Mouse (Mus musculus) right cerebral cortex, postnatal 4 days (tissue): Measurements from ENCODE around the gene Armc12.

Experiments used
- DNase-seq: peaks from one replicate; pipeline ENCODE4 v3.0.0-alpha.2; 2022

Gene Armc12

GRCm38 (mm10) chr17:28513844-28514243 lies 16.8 kb upstream of the Armc12 start:
- no peak for DNase-seq

- DNase-seq = no peak
Measured at GRCm38 (mm10) chr17:28514555-28514954, 16.1 kb upstream of the Armc12 start.

- DNase-seq = no peak
Measured at GRCm38 (mm10) chr17:28515431-28516341, 14.9 kb upstream of the Armc12 start.

GRCm38 (mm10) chr17:28516881-28517280 lies 13.7 kb upstream of the Armc12 start:
- no peak for DNase-seq

GRCm38 (mm10) chr17:28517441-28517955 lies 13.1 kb upstream of the Armc12 start, which contains the start of gene Fkbp5:
Fkbp5 (minus strand) TSS chr17:28517527.
- DNase-seq = peak; percentile 45

GRCm38 (mm10) chr17:28517956-28518614 lies 12.5 kb upstream of the Armc12 start:
- peak; percentile 79 for DNase-seq

GRCm38 (mm10) chr17:28518615-28519071 lies 12.0 kb upstream of the Armc12 start:
- no peak for DNase-seq

- no peak for DNase-seq
Measured at GRCm38 (mm10) chr17:28519827-28520226, 10.8 kb upstream of the Armc12 start.

- no peak for DNase-seq
Measured at GRCm38 (mm10) chr17:28520561-28520960, 10.0 kb upstream of the Armc12 start.

- no peak for DNase-seq
Measured at GRCm38 (mm10) chr17:28521071-28521726, 9.4 kb upstream of the Armc12 start.

- no peak for DNase-seq
Measured at GRCm38 (mm10) chr17:28521920-28522319, 8.7 kb upstream of the Armc12 start.

- DNase-seq = peak; percentile 84
Measured at GRCm38 (mm10) chr17:28522623-28523354, 7.8 kb upstream of the Armc12 start.

GRCm38 (mm10) chr17:28523355-28524008 lies 7.1 kb upstream of the Armc12 start:
- no peak for DNase-seq

- no peak for DNase-seq
Measured at GRCm38 (mm10) chr17:28524009-28524695, 6.5 kb upstream of the Armc12 start.

GRCm38 (mm10) chr17:28524831-28525430 lies 5.7 kb upstream of the Armc12 start:
- no peak for DNase-seq

- no peak for DNase-seq
Measured at GRCm38 (mm10) chr17:28527184-28528042, 3.2 kb upstream of the Armc12 start.

GRCm38 (mm10) chr17:28528043-28528351 lies 2.6 kb upstream of the Armc12 start:
- DNase-seq = peak; percentile 87

GRCm38 (mm10) chr17:28529116-28529515 lies 1.5 kb upstream of the Armc12 start:
- DNase-seq = no peak

- no peak for DNase-seq
Measured at GRCm38 (mm10) chr17:28531946-28532345, 1.3 kb downstream of the Armc12 start.

- no peak for DNase-seq
Measured at GRCm38 (mm10) chr17:28532557-28532956, 2.0 kb downstream of the Armc12 start.
